Mouse (Mus musculus) erythroblast, adult 5-6 weeks (primary cell): Measurements from ENCODE around the gene Tti1. TPM values are rescaled to one million over a fixed set of nuclear protein-coding genes. Genes with fewer than 3 reads are reported as not detected.
A peak's percentile ranks its signal among the peaks of the same experiment; 100 is the strongest.
"Not testable (repeated sequence)": the region's sequence is repeated elsewhere in the genome, so short reads cannot be mapped to it uniquely, and the experiment has no call there.

Experiments
- ATAC-seq: replicated peaks from 2 replicates; pipeline ENCODE4 v1.8.0; 2016; ENCODE audit warnings: moderate number of reproducible peaks, mild to moderate bottlenecking, moderate TSS enrichment, inconsistent platforms; ENCODE audit not compliant: poor library complexity, low FRiP score, severe bottlenecking
- total RNA-seq, 2 experiments: library from RNA; stranded (forward) in 1 of 2; stranded (reverse) in 1 of 2; fragments of 150-400 nt in 1 of 2; fragments of 200-764, 138-1000 nt in 1 of 2; gene quantifications; 2 replicates each; pipeline versions ENCODE4 v1.2.3 to v1.2.4; 2015 to 2017; ENCODE audit warnings: low replicate concordance in 2 of 2

Gene Tti1
- total RNA-seq (2015; ENCODE audit: low replicate concordance): 1.3 and 10.4 TPM in 2 replicates
- 9.5 and 12.6 TPM in 2 replicates for total RNA-seq (2017; ENCODE audit: low replicate concordance)

GRCm38 (mm10) chr2:158028354-158028863 is at the start of gene Tti1, which contains the start of gene Rprd1b:
Tti1 (minus strand) TSS chr2:158028433.
Rprd1b (plus strand) TSS chr2:158028497.
- ATAC-seq: peak; percentile 91

GRCm38 (mm10) chr2:158077981-158078380 is 49.7 kb upstream of the Tti1 start:
- no peak for ATAC-seq

- no peak for ATAC-seq
These were observed 48.5 kb upstream of the Tti1 start for GRCm38 (mm10) chr2:158076690-158077089.

- no peak for ATAC-seq
These were observed 46.6 kb upstream of the Tti1 start for GRCm38 (mm10) chr2:158074835-158075234.

GRCm38 (mm10) chr2:158071633-158071995 is 43.4 kb upstream of the Tti1 start:
- no peak for ATAC-seq

GRCm38 (mm10) chr2:158070885-158071632 is 42.8 kb upstream of the Tti1 start:
- ATAC-seq: no peak

GRCm38 (mm10) chr2:158068444-158068971 is 40.3 kb upstream of the Tti1 start:
- no peak for ATAC-seq

- ATAC-seq: no peak
These were observed 39.1 kb upstream of the Tti1 start for GRCm38 (mm10) chr2:158067260-158067824.

- ATAC-seq: no peak
These were observed 38.2 kb upstream of the Tti1 start for GRCm38 (mm10) chr2:158066456-158066855.

- ATAC-seq: no peak
These were observed 36.8 kb upstream of the Tti1 start for GRCm38 (mm10) chr2:158065064-158065463.

GRCm38 (mm10) chr2:158064571-158065048 is 36.4 kb upstream of the Tti1 start:
- no peak for ATAC-seq

GRCm38 (mm10) chr2:158063036-158063435 is 34.8 kb upstream of the Tti1 start:
- ATAC-seq: no peak

- ATAC-seq: no peak
These were observed 31.5 kb upstream of the Tti1 start for GRCm38 (mm10) chr2:158059666-158060105.

GRCm38 (mm10) chr2:158058534-158058933 is 30.3 kb upstream of the Tti1 start:
- ATAC-seq: no peak

GRCm38 (mm10) chr2:158057030-158057429 is 28.8 kb upstream of the Tti1 start:
- ATAC-seq: no peak

- not testable (repeated sequence) for ATAC-seq
These were observed 27.1 kb upstream of the Tti1 start for GRCm38 (mm10) chr2:158055383-158055782.

- ATAC-seq: no peak
These were observed 26.4 kb upstream of the Tti1 start for GRCm38 (mm10) chr2:158054596-158054995.

GRCm38 (mm10) chr2:158050116-158050515 is 21.9 kb upstream of the Tti1 start:
- no peak for ATAC-seq

GRCm38 (mm10) chr2:158048718-158049117 is 20.5 kb upstream of the Tti1 start:
- no peak for ATAC-seq

- peak; percentile 97 for ATAC-seq
These were observed 19.7 kb upstream of the Tti1 start for GRCm38 (mm10) chr2:158047903-158048302.

GRCm38 (mm10) chr2:158046186-158046585 is 18.0 kb upstream of the Tti1 start:
- no peak for ATAC-seq
